Mouse (Mus musculus) heart, postnatal 0 days (tissue): Measurements from ENCODE around the gene Zfyve19. TPM values are rescaled to one million over a fixed set of nuclear protein-coding genes. Genes with fewer than 3 reads are reported as not detected.
A peak's percentile ranks its signal among the peaks of the same experiment; 100 is the strongest.

Experiments used
- ATAC-seq: fragments of 200-750 bp; cut with Nextera tagmentation; 2 replicates; pipeline ENCODE4 v1.8.0; 2017; ENCODE audit warnings: low read depth, moderate number of reproducible peaks, moderate library complexity; ENCODE audit not compliant: insufficient read depth
- DNase-seq: peaks from one replicate; pipeline ENCODE4 v3.0.0-alpha.2; 2016; ENCODE audit warnings: low spot score
- H3K27ac ChIP-seq: fragments of 300-500 bp; sonication (generic); 2 replicates; pipeline ENCODE4 v1.5.1; 2014; ENCODE audit warnings: low read depth, mild to moderate bottlenecking
- H3K27me3 ChIP-seq: fragments of 300-500 bp; sonication (generic); 2 replicates; pipeline ENCODE4 v1.6.1; 2014; ENCODE audit warnings: low read length, mixed read lengths; ENCODE audit not compliant: control insufficient read depth, insufficient read depth
- H3K36me3 ChIP-seq: fragments of 300-500 bp; sonication (generic); replicated peaks from 2 replicates; pipeline ENCODE4 v1.6.1; 2014; ENCODE audit warnings: low read length, mixed read lengths; ENCODE audit not compliant: control insufficient read depth, insufficient read depth
- H3K4me1 ChIP-seq: fragments of 300-500 bp; sonication (generic); 2 replicates; pipeline ENCODE4 v1.6.1; 2014; ENCODE audit warnings: antibody characterized with exemption; ENCODE audit not compliant: control insufficient read depth, insufficient read depth
- H3K4me2 ChIP-seq: fragments of 300-500 bp; sonication (generic); 2 replicates; pipeline ENCODE4 v1.6.1; 2014; ENCODE audit warnings: low read depth, mild to moderate bottlenecking, low read length, moderate library complexity
- H3K4me3 ChIP-seq: fragments of 300-500 bp; sonication (generic); 2 replicates; pipeline ENCODE4 v1.5.1; 2014; ENCODE audit warnings: low read depth, low read length
- H3K9ac ChIP-seq: fragments of 300-500 bp; sonication (generic); replicated peaks from 2 replicates; pipeline ENCODE4 v1.6.1; 2014; ENCODE audit warnings: low read depth, low read length, mixed read lengths
- H3K9me3 ChIP-seq: fragments of 300-500 bp; sonication (generic); replicated peaks from 2 replicates; pipeline ENCODE4 v1.6.1; 2016; ENCODE audit warnings: low read length; ENCODE audit not compliant: control insufficient read depth
- CTCF ChIP-seq: IDR thresholded peaks from 2 replicates; pipeline ENCODE4 v1.5.1; 2016; ENCODE audit warnings: antibody characterized with exemption, control low read depth, low read depth
- EP300 ChIP-seq: IDR thresholded peaks from 2 replicates; pipeline ENCODE4 v1.6.1; 2016; ENCODE audit warnings: antibody characterized with exemption, low read depth
- WGBS: fragments of 180-500 bp; shearing (Covaris S2); extraction: QIAGEN DNeasy Blood & Tissue Kit; methylation state at CpG from one replicate; pipeline ENCODE4 v1.1.7; 2014; 5-methylcytosine and 5-hydroxymethylcytosine counted together
- polyA plus RNA-seq: library from polyadenylated mRNA; unstranded; fragments of >200 nt; fragmentation: Nextera tagmentation; extraction: Ambion mirVana; gene quantifications from 2 replicates; pipeline ENCODE4 v1.2.1, GENCODE M21; 2015
- total RNA-seq: library from RNA; depleted of rRNA; stranded (reverse); fragments of >200 nt; gene quantifications from 2 replicates; pipeline ENCODE4 v1.2.3, GENCODE M21; 2014; ENCODE audit warnings: low replicate concordance

Zfyve19 gene
- total and polyA plus RNA-seq, 2 experiments from 2014 or later = 17.7 to 26.9 TPM

DNA sequence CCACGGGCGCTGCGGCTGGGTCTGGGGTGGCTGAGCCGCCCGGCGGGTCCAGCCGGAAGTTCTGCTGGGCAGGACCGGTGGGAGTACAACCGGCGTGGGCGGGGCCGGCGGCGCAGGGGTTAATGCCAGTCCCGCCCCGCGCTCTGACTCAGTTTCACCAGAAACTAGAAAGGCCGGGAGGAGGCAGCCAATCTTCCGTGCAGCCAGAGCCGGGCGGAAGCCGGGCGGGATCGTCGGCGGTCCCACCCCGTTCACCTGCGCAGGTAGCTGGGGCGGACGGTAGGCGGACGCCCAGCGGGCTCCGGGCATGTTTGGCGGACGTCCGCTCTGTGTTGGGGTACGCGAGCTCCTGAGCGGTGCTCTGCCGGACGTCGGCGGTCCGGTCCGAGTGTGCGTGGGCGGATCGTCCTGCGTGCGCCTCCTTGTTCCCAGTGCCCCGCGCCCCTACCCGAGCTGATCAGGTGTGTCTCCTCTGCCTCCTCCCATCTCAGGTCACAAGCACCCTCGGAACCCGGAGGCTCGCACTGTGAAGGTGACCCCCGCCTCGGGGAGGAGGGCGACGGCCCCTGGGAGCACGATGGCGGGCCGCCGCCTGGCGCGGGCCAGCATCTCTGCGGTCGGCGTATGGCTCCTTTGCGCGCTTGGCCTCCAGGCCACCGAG, 28.9 kb downstream of the Zfyve19 start, which contains the start of gene Spint1:
Gene Spint1 (plus strand): TSS at position 153 of the 661 bp plus-strand sequence.
- Histone ChIP-seq H3K27me3 (peaks cover 48% of the 10 kb centered on the region), H3K36me3 (no peaks in the 10 kb centered on the region), H3K4me1 (peaks cover 7% of the 10 kb centered on the region; the same call in 1 of the 2 replicates), H3K9me3 (no peaks in the 10 kb centered on the region), H3K9ac (0 out of 2 replicates have a peak within 1 kb of the TSS, but pooled peaks have one; percentile 30), H3K4me2 (peak within 1 kb of the TSS; percentile 82), H3K4me3 (peak within 1 kb of the TSS; percentile 54), H3K27ac (no peak within 1 kb of the TSS)
- no peak for DNase-seq
- TF ChIP-seq CTCF = no peak
- TF ChIP-seq EP300 = no peak
- ATAC-seq = no peak
- WGBS = under 1% methylated on average over 71 of the region's 73 CpGs

GRCm38 (mm10) chr2:119237871-119238220, 29.4 kb downstream of the Zfyve19 start:
- DNase-seq = no peak

GRCm38 (mm10) chr2:119238671-119239070, 30.3 kb downstream of the Zfyve19 start:
- H3K36me3 ChIP-seq = no peaks in the 10 kb centered on the region
- 83% methylated on average over 2 of the region's 2 CpGs for WGBS
- no peak overlapping the region for H3K4me2 ChIP-seq
- H3K27me3 ChIP-seq = peaks cover 48% of the 10 kb centered on the region
- no peaks in the 10 kb centered on the region for H3K9me3 ChIP-seq
- no peak for TF ChIP-seq EP300
- no peak for TF ChIP-seq CTCF
- no peak overlapping the region for H3K27ac ChIP-seq
- peaks cover 7% of the 10 kb centered on the region; the same call in 1 of the 2 replicates for H3K4me1 ChIP-seq
- H3K9ac ChIP-seq = no peak overlapping the region
- H3K4me3 ChIP-seq = no peak overlapping the region
- DNase-seq = no peak
- ATAC-seq = no peak

More at GRCm38 (mm10) chr2:119237871-119238220, 29.4 kb downstream of the Zfyve19 start:
- H3K27me3 ChIP-seq = peaks cover 48% of the 10 kb centered on the region
- H3K9me3 ChIP-seq = no peaks in the 10 kb centered on the region
- 3% methylated on average over 29 of the region's 31 CpGs for WGBS
- no peak for TF ChIP-seq EP300
- no peak for TF ChIP-seq CTCF
- H3K9ac ChIP-seq = 0 out of 2 replicates have a peak overlapping the region, but pooled peaks have one; percentile 30
- no peak for ATAC-seq
- H3K36me3 ChIP-seq = no peaks in the 10 kb centered on the region
- H3K4me1 ChIP-seq = peaks cover 7% of the 10 kb centered on the region; the same call in 1 of the 2 replicates
- peak overlapping the region; percentile 82 for H3K4me2 ChIP-seq
- no peak overlapping the region for H3K27ac ChIP-seq
- peak overlapping the region; percentile 54 for H3K4me3 ChIP-seq

DNA sequence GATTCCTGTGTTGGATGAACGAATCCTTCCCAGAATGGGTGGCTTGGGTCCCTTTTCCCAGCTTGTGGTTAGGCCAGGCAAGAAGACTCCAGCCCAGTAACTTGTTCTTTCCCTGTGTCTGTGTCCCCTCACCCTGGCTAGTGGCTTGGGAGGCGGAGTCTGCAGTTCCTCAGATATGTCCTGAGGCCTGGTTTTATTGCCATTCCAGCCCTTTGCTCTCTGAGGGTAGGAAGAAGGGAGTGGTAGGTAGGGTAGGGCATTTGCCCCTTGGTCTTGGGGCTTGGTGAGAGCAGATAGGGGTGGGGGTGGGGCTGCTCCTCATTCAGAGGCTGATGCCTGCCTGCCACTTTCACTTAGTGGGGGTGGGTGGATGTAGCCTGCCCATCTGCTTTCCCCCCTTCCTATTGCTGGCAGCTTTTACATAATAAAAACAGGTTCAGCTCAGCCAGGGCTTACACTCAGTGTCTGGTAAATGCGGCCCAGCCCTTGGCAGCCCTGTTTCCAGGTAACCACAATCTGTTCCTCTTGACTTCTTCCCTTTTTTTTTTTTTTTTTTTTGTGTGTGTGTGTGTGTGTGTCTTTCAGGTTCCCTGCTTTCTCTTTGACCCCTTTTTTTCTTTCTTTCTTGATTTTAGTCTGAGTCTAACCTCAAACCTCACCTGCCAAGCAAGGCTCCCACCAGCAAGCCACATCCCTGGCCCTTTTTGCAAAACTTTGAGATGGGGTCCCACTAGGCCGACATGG, 31.8 kb downstream of the Zfyve19 start:
- no peaks in the 10 kb centered on the region for H3K36me3 ChIP-seq
- TF ChIP-seq CTCF (no peak), EP300 (no peak)
- H3K4me1 ChIP-seq = peaks cover 7% of the 10 kb centered on the region; the same call in 1 of the 2 replicates
- H3K9ac ChIP-seq = no peak overlapping the region
- no peak overlapping the region for H3K27ac ChIP-seq
- H3K4me3 ChIP-seq = no peak overlapping the region
- ATAC-seq = no peak
- WGBS = 59% methylated on average over 4 of the region's 4 CpGs
- peaks cover 44% of the 10 kb centered on the region for H3K27me3 ChIP-seq
- no peak for DNase-seq
- no peak overlapping the region for H3K4me2 ChIP-seq
- H3K9me3 ChIP-seq = no peaks in the 10 kb centered on the region

DNA sequence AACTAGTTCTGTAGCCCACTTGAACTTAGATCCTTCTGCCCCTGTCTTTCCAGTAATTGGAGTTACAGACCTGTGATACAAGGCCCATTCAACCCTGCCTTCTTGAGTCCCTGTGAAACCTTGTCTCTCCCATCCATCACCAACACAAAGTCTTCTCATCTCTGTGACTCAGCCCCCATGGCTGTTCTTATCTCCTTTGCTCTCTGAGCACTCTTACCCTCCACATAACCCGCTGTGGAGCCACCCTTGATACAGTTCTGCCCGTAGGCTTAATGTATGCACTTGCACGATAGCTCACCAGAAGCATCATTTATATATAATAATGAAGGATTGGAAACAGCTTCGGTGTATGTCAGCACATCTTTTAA, 32.4 kb downstream of the Zfyve19 start:
- Histone ChIP-seq H3K4me1 (peaks cover 7% of the 10 kb centered on the region; the same call in 1 of the 2 replicates), H3K36me3 (no peaks in the 10 kb centered on the region), H3K4me2 (no peak overlapping the region), H3K9me3 (no peaks in the 10 kb centered on the region), H3K27ac (no peak overlapping the region), H3K27me3 (peaks cover 38% of the 10 kb centered on the region), H3K4me3 (no peak overlapping the region), H3K9ac (no peak overlapping the region)
- no peak for TF ChIP-seq CTCF
- TF ChIP-seq EP300 = no peak
- no peak for DNase-seq
- WGBS = 69% methylated on average over 4 of the region's 4 CpGs
- ATAC-seq = no peak
